Comparison of ENCODE assay signal across 7 mouse cellular contexts in the genomic region with DNA sequence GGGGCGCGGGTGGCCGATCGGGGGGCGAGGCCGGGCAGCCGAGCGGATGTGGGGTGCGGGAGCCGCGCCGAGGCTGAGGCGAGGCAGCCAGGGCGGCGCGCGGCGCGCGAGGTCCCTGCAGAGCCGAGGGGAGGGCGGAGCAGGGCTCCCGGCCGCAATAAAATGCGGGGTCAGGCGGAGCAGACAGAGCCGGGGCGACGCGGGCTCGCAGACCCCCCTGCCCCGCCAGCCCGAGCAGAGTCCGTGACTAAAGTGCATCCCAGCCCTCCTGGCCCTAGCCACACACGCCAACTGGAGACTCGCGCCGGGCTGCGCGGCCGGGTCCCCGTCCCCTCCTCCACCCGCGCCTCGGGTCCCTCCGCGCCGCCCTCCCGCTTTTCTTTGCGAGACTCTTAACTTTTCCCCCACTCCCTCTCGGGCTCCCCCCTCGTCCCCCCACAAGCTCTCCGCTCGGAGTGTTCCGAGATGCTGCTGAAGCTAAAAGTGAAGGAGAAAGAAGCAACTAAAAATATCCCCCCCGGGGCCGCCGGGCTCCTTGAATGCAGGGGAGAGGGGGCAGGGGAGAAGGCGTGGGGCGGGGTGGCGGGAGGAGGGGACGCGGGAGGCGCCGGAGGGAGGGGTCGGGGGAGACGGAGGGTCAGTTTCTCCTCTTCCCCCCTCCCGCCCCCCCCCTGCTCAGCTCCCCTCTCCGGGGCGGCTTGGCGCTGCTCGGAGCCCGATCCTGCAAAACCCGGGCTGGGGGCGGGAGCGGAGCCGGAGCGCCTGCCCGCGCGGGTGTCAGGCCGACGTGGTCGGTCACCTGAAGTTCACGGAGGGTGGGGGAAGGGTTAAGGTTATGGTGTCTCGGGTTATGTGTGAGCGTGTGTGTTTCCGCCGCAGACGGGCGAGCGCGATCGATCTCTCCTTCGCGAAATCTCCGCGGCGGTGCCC. TPM values are rescaled to one million over a fixed set of nuclear protein-coding genes. Genes with fewer than 3 reads are reported as not detected.
DNase-seq lines count a peak whose midpoint lies in the region; ATAC-seq lines count a peak whose summit lies in the region.

No protein-coding gene starts in this region.

- WGBS in limb, embryonic 11.5 days, result 0% methylated on average over 62 of the region's 99 CpGs
- WGBS in midbrain, embryonic 12.5 days, result 1% methylated on average over 44 of the region's 99 CpGs

- peaks cover 30% of the 10 kb centered on the region for H3K4me1 ChIP-seq in limb, embryonic 11.5 days (ENCODE audit: control insufficient read depth, insufficient read depth, low read length)
- peaks cover 34% of the 10 kb centered on the region for H3K4me1 ChIP-seq in midbrain, embryonic 12.5 days

- H3K9me3 ChIP-seq in limb, embryonic 11.5 days (ENCODE audit: control insufficient read depth, low read length), result no peaks in the 10 kb centered on the region
- H3K9me3 ChIP-seq in midbrain, embryonic 12.5 days, result no peaks in the 10 kb centered on the region

- peak; percentile 86 for DNase-seq in adrenal gland, adult 2 months
- peak; percentile 83 for DNase-seq in embryo, embryonic 10.5 days (ENCODE audit: low spot score)
- peak; percentile 75 to 81 for DNase-seq in gastrocnemius, postnatal 4 days (ENCODE audit: low spot score in 2 of 2)
- DNase-seq in kidney, adult 11 months, result peak; percentile 71
- peak; percentile 90 for DNase-seq in limb, embryonic 11.5 days (ENCODE audit: low spot score)
- DNase-seq in spleen, postnatal 10 days (ENCODE audit: low spot score in 2 of 2), result peak; percentile 53 to 59

- H3K9ac ChIP-seq in limb, embryonic 11.5 days (ENCODE audit: low read length), result peak overlapping the region; percentile 96
- H3K9ac ChIP-seq in midbrain, embryonic 12.5 days (replicated peaks), result peak overlapping the region; percentile 100

- H3K27ac ChIP-seq in limb, embryonic 11.5 days (replicated peaks; ENCODE audit: low read depth, low read length), result peak overlapping the region; percentile 100
- H3K27ac ChIP-seq in midbrain, embryonic 12.5 days (replicated peaks), result peak overlapping the region; percentile 100

- H3K36me3 ChIP-seq in limb, embryonic 11.5 days (ENCODE audit: control insufficient read depth, insufficient read depth, low read length), result no peaks in the 10 kb centered on the region
- no peaks in the 10 kb centered on the region for H3K36me3 ChIP-seq in midbrain, embryonic 12.5 days

- H3K27me3 ChIP-seq in limb, embryonic 11.5 days (ENCODE audit: control insufficient read depth, insufficient read depth, low read length), result no peaks in the 10 kb centered on the region
- no peaks in the 10 kb centered on the region for H3K27me3 ChIP-seq in midbrain, embryonic 12.5 days

- H3K4me2 ChIP-seq in limb, embryonic 11.5 days (ENCODE audit: low read depth, severe bottlenecking), result peak overlapping the region; percentile 77
- peak overlapping the region; percentile 88 for H3K4me2 ChIP-seq in midbrain, embryonic 12.5 days (replicated peaks)

- H3K4me3 ChIP-seq in limb, embryonic 11.5 days (ENCODE audit: low read depth, low read length), result peak overlapping the region; percentile 93
- H3K4me3 ChIP-seq in midbrain, embryonic 12.5 days, result peak overlapping the region; percentile 91

- peak; percentile 80 for ATAC-seq in limb, embryonic 11.5 days (ENCODE audit: insufficient number of reproducible peaks, low FRiP score, low TSS enrichment, low read depth)
- peak; percentile 90 for ATAC-seq in midbrain, embryonic 12.5 days (ENCODE audit: low FRiP score, low read depth)

RNA-seq across cellular contexts. Expression of a gene that starts 1.4 kb away (rescaled TPM):
- total RNA-seq in adrenal gland, adult 2 months (2021), result 10 to 100 TPM in 1 of 2 experiments, 1 to 10 TPM in 1; 9.0 to 13.5 TPM
- 9.3 and 10.3 TPM in 2 replicates for polyA plus RNA-seq in adrenal gland, adult 2 months (2012; rRNA removed)
- 10 to 100 TPM; 18.8 to 19.9 TPM for total RNA-seq in gastrocnemius, postnatal 4 days (2021)
- polyA plus RNA-seq in limb, embryonic 11.5 days (2014; fragmentation: Nextera tagmentation; extraction: Ambion mirVana), result 11.6 and 12.9 TPM in 2 replicates
- polyA plus RNA-seq in midbrain, embryonic 12.5 days (2016; fragmentation: Nextera tagmentation; extraction: Ambion mirVana), result 12.0 and 13.0 TPM in 2 replicates

Comparison
In these comparisons a context has a peak if more than half of its experiments do, and no peak if none do; other contexts are left out.
1. Peak in every context shown above with its lines: DNase-seq, ATAC-seq, H3K4me3 ChIP-seq and H3K27ac ChIP-seq.